Mouse (Mus musculus) pancreas, adult 10 weeks (tissue): ENCODE data around the gene Casp3. TPM values are rescaled to one million over a fixed set of nuclear protein-coding genes. Genes with fewer than 3 reads are reported as not detected.

Source experiments
- polyA plus RNA-seq: library from polyadenylated mRNA; stranded (reverse); fragments of 350-450 nt; fragmentation: Illumina TruSeq; extraction: RNeasy Lipid Tissue Mini Kit (QIAGEN cat#74804); gene quantifications from one replicate; pipeline ENCODE4 v1.2.3, GENCODE M21; 2015; ENCODE audit warnings: low read depth, low replicate concordance; ENCODE audit not compliant: insufficient read depth

Casp3 gene
- 3.5 TPM for polyA plus RNA-seq

DNA sequence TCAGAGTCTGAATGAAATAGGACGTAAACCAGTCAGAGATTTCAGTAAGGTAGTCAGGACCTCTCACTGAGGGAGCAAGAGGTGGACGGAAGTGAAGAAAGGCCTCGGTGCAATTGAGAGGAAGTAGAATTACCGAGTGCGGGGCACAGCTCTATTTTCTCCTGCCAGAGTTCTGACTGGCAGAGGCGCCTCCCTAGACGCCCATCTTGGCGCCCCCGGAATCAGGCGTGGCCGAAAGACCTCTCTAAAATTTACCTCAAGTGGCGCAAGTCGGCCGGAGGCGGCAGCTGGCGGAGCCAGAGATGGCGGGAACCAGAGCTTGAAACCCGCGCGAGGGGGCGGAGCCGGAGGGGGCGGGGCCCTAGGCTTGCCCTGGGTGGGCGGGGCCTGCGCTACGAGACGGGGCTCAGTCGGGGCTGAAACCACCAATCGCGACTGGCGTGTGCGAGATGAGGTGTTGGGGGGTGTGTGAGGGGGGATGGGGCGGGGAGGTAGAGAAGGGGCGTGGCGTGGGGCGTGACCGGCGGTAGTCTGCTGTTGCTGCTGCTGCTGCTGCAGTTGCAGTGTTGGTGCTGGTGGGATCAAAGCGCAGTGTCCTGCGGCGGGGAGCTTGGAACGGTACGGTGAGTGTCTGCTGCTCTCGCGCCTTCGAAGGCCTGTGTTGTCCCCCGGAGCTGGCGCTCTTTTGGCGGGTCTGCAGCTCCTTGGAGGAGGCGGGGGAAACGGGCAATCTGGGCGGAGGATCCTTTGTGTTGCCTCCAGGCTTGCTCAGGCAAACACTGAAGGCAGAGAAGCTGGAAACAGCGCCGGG lies at the start of gene Casp3, which contains the start of gene Primpol:
Casp3 (plus strand) TSS at position 413 of the 811 bp plus-strand sequence.
Primpol (minus strand) TSS at position 334 of the 811 bp plus-strand sequence.

Other genes with a start within 250 kb of the Casp3 start
- gene Acsl1, start 146.3 kb upstream of the Casp3 start, polyA plus RNA-seq, result 9.1 TPM
- gene Cenpu, start 65.3 kb upstream of the Casp3 start, polyA plus RNA-seq, result 0.74 TPM
- gene Primpol, start 79 bp upstream of the Casp3 start, polyA plus RNA-seq, result 1.3 TPM
- 7.0 TPM for gene Irf2, start 122.4 kb downstream of the Casp3 start, polyA plus RNA-seq